Mouse (Mus musculus): Measurements from ENCODE around the gene Vps29.
"Not testable (repeated sequence)": the region's sequence is repeated elsewhere in the genome, so short reads cannot be mapped to it uniquely, and the experiment has no call there.

Gene Vps29

GRCm38 (mm10) chr5:122353807-122354491 is at the start of gene Vps29, which contains the start of gene Rad9b:
Gene Vps29, plus strand, starts transcription at chr5:122354369.
Gene Rad9b, minus strand, starts transcription at chr5:122354233.
- peak; percentile 99 for DNase-seq (ENCODE audit: low spot score)

GRCm38 (mm10) chr5:122304541-122304940 is 49.6 kb upstream of the Vps29 start:
- no peak for DNase-seq (ENCODE audit: low spot score)

GRCm38 (mm10) chr5:122305472-122305871 is 48.7 kb upstream of the Vps29 start:
- no peak for DNase-seq (ENCODE audit: low spot score)

GRCm38 (mm10) chr5:122306536-122306935 is 47.6 kb upstream of the Vps29 start:
- DNase-seq (ENCODE audit: low spot score), result no peak

- no peak for DNase-seq (ENCODE audit: low spot score)
These were observed 43.5 kb upstream of the Vps29 start for GRCm38 (mm10) chr5:122310699-122311098.

DNA sequence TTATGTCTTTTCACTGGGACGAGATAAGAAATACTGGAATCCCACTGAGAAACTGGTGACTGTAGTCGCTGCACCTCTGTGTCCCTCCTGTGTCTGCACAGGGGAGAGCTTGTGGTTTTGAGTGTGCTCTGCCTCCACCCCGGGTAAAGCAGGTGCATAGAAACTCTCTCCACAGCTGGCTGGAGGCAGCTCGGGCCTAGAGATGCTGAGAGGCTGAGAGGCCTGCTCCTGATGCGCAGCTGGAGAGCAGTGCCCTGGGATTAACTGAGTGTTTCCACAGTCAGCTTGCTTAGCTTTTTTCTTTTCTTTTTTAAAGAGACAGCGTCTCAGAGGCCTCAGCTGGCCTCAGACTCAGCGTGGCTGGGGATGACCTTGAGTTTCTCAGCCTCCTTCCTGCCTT is 42.5 kb upstream of the Vps29 start:
- no peak for DNase-seq (ENCODE audit: low spot score)

DNA sequence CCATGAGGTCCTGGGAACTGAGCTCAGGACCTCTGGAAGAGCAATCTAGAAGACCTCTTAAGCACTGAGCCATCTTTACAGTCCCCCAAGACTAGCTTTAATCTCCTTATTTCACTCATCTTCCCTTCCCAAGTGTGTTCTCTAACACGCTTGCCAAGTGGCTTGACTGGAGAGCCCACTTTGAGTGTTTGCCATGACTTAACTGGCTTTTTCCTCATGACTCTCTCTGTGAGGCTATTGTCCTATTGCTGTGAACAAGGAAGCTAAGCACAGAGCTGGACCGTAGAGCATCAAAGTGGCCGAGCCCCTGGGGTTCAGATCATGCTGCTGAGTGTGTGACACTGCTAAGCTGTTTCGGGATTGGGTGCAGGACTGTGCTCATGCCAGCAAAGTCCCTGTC is 41.8 kb upstream of the Vps29 start:
- DNase-seq (ENCODE audit: low spot score), result no peak

- no peak for DNase-seq (ENCODE audit: low spot score)
These were observed 41.1 kb upstream of the Vps29 start for GRCm38 (mm10) chr5:122312942-122313684.

GRCm38 (mm10) chr5:122314966-122315667 is 39.1 kb upstream of the Vps29 start:
- DNase-seq (ENCODE audit: low spot score), result peak; percentile 90

GRCm38 (mm10) chr5:122317329-122318045 is 36.7 kb upstream of the Vps29 start:
- DNase-seq (ENCODE audit: low spot score), result peak; percentile 41

GRCm38 (mm10) chr5:122318100-122318499 is 36.1 kb upstream of the Vps29 start:
- DNase-seq (ENCODE audit: low spot score), result no peak

GRCm38 (mm10) chr5:122318976-122319375 is 35.2 kb upstream of the Vps29 start:
- DNase-seq (ENCODE audit: low spot score), result not testable (repeated sequence)

DNA sequence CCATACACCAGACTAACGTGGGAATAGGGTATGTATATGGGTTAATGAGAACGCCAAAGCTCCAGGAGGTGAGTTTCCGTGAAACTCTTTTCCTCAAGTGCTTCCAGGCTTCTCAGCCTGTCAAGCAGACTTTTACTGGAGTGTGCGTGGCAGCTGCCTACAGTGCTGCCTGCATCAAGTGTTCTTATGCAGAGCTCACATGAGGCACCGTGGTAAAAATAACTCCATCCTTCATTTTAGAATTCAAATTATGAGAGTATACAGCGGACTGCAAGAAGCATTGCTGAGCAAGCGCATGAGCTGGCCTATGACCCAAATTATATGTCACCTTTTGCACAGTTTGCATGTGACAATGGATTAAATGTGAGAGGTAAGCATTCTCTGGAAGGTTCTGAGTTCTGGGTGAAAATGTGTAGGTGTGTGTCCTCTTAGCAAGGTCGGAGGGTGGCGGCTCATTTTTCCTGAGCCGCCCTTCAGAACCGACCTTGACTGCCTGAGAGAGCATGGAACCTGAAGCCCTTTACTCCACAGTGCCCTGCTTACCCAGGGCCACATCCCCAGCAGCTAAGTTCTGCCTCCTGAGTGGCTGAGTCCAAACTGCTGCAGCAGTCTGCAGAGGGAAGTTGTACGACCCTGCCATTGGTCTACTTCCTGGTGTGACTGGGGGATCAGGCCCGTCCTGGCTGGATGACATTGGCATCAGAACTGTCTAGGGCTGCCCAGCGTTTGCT is 34.5 kb upstream of the Vps29 start:
- DNase-seq (ENCODE audit: low spot score), result no peak

DNA sequence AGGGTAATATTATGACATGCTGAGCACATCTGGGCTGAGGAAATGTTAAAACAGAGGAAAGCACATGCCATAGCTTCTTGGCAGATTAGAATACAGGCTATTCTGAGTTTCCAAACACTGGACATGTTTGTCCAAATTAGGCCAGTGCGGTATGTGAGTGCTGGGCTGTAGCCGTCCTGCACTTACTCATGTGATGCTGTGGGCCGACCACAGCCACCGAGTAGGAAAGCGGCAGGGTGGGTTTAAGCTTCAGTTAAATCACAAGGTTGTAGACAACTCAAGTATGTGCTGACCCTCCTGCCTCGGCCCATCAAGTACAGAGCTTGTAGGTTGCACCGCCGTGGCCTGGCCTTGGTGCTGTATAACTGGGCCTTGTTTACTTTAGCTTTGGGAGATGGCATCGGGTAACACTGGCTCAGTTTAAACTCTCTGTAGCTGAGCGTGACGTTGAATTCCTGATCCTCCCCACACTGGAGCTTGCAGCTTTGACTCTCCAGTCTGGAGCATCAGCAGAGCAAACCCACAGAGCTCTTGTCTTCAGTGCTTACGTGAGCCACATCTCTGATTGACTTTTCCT is 33.9 kb upstream of the Vps29 start:
- DNase-seq (ENCODE audit: low spot score), result no peak

- DNase-seq (ENCODE audit: low spot score), result no peak
These were observed 30.6 kb upstream of the Vps29 start for GRCm38 (mm10) chr5:122323523-122323922.

- peak; percentile 28 for DNase-seq (ENCODE audit: low spot score)
These were observed 29.3 kb upstream of the Vps29 start for GRCm38 (mm10) chr5:122324608-122325431.

GRCm38 (mm10) chr5:122325477-122325876 is 28.7 kb upstream of the Vps29 start:
- DNase-seq (ENCODE audit: low spot score), result no peak

DNA sequence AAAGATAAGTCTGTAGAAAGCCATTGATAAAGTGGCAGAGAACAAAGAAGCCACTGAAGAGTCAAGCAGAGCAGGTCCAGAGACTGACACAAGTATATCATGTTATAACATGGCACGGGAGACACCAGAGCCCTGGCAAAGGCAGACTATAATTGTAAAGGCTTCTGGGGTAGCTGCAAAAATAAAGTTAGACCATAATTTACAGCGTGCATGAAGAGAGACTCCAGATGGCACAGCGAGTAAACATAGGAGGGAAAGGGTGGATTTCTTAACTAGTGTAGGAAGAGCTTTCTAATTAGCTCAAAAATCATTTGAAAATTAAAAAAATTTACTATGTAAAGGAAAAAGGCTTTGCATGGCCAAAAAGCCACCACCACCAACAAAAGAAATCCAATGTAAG is 26.9 kb upstream of the Vps29 start:
- DNase-seq (ENCODE audit: low spot score), result no peak

DNA sequence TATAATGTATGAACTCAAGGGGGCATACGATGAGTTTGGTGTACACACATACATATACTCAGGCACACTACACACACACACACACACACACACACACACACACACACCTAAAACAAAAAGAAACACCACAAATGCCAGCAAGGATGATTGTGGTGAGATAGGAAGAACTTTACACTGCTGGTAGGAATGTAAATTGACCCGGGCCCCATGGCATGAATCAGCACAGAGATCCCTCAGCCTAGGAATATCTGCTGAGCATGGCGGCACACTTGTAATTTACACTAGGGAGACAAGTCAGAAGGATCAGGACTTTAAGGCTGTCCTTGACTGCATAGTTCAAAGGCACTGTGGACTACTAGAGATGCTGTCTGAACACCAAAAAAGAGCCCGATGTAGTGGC is 23.9 kb upstream of the Vps29 start:
- no peak for DNase-seq (ENCODE audit: low spot score)

DNA sequence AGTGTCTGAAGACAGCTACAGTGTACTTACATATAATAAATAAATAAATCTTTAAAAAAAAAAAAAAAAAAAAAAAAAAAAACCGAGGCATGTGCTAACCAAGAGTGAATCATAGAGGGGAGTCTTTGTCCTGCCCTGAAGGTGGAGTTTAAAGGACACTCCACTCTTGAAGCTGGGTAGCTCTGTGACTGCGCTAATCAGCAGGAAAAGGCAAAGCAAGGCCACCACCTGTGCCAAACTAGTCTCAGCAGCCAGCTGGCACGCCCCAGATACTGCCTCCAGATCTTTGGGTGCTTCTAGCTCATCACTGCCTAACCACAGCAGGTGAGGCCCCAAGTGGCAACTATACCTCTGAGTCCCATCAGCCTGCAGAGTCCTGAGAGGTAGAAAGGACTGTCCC is 19.5 kb upstream of the Vps29 start:
- no peak for DNase-seq (ENCODE audit: low spot score)

Measured in urinary bladder, postnatal 14 days (tissue).